Mouse (Mus musculus): ENCODE results near the gene Il17rc.

The Il17rc gene

DNA sequence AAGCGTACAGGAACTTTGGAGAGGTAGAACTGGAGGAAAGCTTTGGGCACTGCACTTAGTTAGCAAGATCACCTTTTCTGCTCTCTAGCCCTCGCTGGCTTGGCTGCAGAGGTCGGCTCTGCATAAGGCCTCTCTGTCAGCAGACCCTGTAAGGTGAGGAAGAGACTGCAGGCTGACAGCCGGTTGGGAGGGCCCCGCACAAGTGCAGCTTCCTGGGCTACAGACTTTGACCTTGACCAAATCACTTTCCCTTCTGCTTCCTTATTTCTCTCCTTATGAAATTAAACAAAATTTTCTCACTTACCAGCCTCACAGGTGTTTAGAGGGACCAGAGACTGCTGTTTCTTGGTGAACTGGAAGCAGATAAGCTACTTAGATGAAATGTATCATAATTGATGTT, 16.2 kb upstream of the Il17rc start:
- no peak for DNase-seq (ENCODE audit: low read depth, low spot score)

GRCm38 (mm10) chr6:113457952-113458534, 13.2 kb upstream of the Il17rc start, which contains the start of gene Il17re:
Il17re (plus strand) TSS chr6:113458484.
- no peak for DNase-seq (ENCODE audit: low read depth, low spot score)

DNA sequence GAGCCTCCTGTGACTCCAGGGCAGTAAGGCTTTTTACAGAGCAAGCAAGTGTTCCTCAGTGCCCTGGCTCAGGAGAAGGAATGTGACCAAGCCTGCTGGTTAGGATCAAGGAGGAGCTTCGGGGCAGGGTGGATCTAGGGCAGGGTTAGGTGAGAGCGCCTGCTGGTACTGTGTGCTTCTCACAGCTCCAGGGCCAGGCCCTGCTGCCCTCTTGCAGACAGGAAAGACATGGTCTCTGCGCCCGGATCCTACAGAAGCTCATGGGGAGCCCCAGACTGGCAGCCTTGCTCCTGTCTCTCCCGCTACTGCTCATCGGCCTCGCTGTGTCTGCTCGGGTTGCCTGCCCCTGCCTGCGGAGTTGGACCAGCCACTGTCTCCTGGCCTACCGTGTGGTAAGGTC, 12.6 kb upstream of the Il17rc start:
- DNase-seq (ENCODE audit: low read depth, low spot score): no peak

- no peak for DNase-seq (ENCODE audit: low read depth, low spot score)
Observed at GRCm38 (mm10) chr6:113464040-113464439, 7.2 kb upstream of the Il17rc start.

DNA sequence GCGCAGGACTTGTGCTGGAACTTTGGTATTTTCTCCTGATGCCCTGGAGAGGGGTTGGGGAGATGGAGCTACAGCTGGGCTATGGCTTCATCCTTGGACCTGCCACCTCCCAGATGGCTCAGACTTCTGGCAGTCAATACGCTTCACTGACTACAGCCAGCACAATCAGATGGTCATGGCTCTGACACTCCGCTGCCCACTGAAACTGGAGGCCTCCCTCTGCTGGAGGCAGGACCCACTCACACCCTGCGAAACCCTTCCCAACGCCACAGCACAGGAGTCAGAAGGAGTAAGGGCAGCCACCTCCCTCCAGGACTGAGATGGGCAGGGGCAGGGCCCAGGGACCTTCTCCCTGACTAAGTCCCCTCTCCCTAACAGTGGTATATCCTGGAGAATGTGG, 5.6 kb upstream of the Il17rc start:
- DNase-seq (ENCODE audit: low read depth, low spot score): no peak

- DNase-seq (ENCODE audit: low read depth, low spot score): no peak
Observed at GRCm38 (mm10) chr6:113468512-113468911, 2.7 kb upstream of the Il17rc start.

- no peak for DNase-seq (ENCODE audit: low read depth, low spot score)
Observed at GRCm38 (mm10) chr6:113469021-113469420, 2.2 kb upstream of the Il17rc start.

DNA sequence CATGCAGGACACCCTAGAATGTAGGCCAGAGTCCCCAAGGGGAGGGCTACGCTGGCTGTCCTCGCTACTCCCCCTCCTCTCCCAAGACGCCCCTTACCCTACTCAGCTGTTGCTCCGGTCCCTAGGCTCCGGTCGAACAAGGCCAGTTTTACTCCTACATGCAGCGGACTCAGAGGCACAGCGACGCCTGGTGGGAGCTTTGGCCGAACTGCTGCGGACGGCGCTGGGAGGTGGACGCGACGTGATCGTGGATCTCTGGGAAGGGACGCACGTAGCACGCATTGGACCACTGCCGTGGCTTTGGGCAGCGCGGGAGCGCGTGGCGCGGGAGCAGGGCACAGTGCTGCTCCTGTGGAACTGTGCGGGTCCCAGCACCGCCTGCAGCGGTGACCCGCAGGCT, 1.8 kb upstream of the Il17rc start:
- DNase-seq (ENCODE audit: low read depth, low spot score): no peak

DNA sequence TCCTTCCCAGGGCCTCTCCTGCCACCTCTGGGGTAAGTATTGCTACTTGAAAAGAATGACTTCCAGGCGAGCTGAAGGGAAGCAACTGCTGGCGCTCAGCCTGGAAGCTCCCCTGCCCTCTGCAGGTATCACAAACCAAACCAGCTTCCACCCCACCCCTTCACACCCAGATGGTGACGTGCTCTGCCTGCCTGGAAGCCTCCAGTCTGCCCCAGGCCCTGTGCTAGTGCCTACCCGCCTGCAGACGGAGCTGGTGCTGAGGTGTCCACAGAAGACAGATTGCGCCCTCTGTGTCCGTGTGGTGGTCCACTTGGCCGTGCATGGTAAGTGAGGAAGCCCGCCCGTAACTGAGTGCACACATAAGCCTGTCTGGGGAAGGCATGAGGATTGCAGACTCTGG, 834 bp downstream of the Il17rc start:
- no peak for DNase-seq (ENCODE audit: low read depth, low spot score)

- no peak for DNase-seq (ENCODE audit: low read depth, low spot score)
Observed at GRCm38 (mm10) chr6:113473246-113473645, 2.0 kb downstream of the Il17rc start.

- no peak for DNase-seq (ENCODE audit: low read depth, low spot score)
Observed at GRCm38 (mm10) chr6:113473715-113474114, 2.5 kb downstream of the Il17rc start.

- no peak for DNase-seq (ENCODE audit: low read depth, low spot score)
Observed at GRCm38 (mm10) chr6:113477353-113477752, 6.1 kb downstream of the Il17rc start.

- no peak for DNase-seq (ENCODE audit: low read depth, low spot score)
Observed at GRCm38 (mm10) chr6:113478906-113479305, 7.7 kb downstream of the Il17rc start.

GRCm38 (mm10) chr6:113480555-113481373, 9.5 kb downstream of the Il17rc start:
- no peak for DNase-seq (ENCODE audit: low read depth, low spot score)

DNA sequence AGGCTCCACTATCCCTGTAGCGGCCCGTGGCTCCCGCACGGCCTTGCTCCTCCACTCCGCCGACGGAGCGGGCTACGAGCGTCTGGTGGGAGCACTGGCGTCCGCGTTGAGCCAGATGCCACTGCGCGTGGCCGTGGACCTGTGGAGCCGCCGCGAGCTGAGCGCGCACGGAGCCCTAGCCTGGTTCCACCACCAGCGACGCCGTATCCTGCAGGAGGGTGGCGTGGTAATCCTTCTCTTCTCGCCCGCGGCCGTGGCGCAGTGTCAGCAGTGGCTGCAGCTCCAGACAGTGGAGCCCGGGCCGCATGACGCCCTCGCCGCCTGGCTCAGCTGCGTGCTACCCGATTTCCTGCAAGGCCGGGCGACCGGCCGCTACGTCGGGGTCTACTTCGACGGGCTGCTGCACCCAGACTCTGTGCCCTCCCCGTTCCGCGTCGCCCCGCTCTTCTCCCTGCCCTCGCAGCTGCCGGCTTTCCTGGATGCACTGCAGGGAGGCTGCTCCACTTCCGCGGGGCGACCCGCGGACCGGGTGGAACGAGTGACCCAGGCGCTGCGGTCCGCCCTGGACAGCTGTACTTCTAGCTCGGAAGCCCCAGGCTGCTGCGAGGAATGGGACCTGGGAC, 11.4 kb downstream of the Il17rc start:
- no peak for DNase-seq (ENCODE audit: low read depth, low spot score)

DNA sequence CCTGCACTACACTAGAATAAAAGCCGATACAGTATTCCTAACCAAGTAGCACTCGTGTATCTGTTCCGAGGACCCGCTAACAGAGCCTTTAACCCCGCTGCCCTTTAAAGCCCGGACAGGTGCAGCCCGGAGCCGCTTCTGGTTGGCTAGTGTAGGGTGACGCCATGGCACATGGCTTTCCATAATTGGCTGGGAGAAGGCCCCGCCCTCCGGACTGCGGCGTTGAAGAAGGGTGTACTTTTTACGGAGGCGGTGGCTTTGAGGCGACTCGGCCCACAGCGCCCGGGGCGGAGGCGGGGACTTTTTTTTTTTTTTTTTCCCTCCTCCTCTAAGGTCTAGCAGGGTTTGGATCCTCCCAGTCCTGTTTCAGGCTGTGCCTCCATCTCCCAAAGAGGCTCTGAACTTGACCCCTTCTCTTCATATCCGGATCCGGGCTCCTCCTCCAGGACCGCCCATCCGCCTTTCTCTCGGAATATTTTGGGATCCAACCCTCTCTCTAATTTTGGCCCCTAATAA, 11.9 kb downstream of the Il17rc start, which contains the start of gene Creld1:
Gene Creld1, plus strand, starts transcription at position 198 of the 516 bp plus-strand sequence.
- peak; percentile 93 for DNase-seq (ENCODE audit: low read depth, low spot score)

GRCm38 (mm10) chr6:113483729-113484128, 12.5 kb downstream of the Il17rc start:
- DNase-seq (ENCODE audit: low read depth, low spot score): no peak

GRCm38 (mm10) chr6:113487125-113487576, 15.9 kb downstream of the Il17rc start:
- DNase-seq (ENCODE audit: low read depth, low spot score): no peak

DNA sequence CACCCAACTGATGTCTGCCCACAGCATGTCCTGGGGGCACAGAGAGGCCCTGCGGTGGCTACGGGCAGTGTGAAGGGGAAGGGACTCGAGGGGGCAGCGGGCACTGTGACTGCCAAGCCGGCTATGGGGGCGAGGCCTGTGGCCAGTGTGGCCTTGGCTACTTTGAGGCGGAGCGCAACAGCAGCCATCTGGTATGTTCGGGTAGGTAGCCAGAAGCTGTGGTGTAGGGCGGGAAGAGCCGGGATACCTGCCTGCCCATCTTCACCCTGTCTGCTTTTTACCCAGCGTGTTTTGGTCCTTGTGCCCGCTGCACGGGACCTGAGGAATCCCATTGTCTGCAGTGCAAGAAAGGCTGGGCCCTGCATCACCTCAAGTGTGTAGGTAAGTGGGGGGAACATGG, 18.2 kb downstream of the Il17rc start:
- no peak for DNase-seq (ENCODE audit: low read depth, low spot score)

- no peak for DNase-seq (ENCODE audit: low read depth, low spot score)
Observed at GRCm38 (mm10) chr6:113492101-113492864, 21.1 kb downstream of the Il17rc start.

- DNase-seq (ENCODE audit: low read depth, low spot score): no peak
Observed at GRCm38 (mm10) chr6:113494258-113494788, 23.1 kb downstream of the Il17rc start.
